Mouse (Mus musculus): Measurements from ENCODE around the gene Hnrnpl. TPM values are rescaled to one million over a fixed set of nuclear protein-coding genes. Genes with fewer than 3 reads are reported as not detected.

Hnrnpl gene
- total RNA-seq, 2 experiments from 2014 or later, result 244 to 291 TPM

DNA sequence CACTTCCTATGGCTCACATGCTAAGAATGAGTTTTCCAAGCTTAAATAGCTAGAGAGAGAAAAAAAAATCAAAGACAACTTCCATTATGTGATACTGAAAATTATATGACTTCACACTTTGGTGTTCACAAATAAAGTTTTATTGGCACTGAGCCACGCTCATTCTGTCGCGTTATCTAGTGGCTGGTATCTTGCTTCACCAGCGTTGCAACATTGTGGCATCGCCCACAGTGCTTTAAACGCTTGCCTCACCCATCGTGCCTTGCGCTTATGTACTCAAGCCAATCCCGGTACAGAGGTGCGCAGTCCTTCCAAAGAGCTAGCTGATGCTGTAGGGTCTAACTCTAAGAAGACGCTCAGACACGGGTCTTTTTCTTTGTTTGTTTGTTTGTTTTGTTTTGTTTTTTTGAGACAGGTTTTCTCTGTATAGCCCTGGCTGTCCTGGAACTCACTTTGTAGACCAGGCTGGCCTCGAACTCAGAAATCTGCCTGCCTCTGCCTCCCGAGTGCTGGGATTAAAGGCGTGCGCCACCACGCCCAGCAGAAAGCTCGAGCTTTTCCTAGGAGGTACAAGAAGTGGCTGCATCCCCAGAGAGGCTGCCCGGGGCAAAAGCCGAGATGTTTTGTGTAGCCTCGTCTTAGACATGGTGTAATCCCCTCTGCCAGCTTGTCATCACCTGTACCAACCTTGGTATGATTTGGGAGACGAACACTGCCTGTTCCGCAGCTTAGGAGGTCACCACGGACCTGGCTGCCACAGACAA is 62.7 kb downstream of the Hnrnpl start:
- DNase-seq, result no peak

Other genes starting within 250 kb of the Hnrnpl start
- 10 to 100 TPM; 24.7 to 27.5 TPM for gene Samd4b, start 210.4 kb upstream of the Hnrnpl start, total RNA-seq (2021)
- gene Pak4, start 210.4 kb upstream of the Hnrnpl start, total RNA-seq (2021), result 1 to 10 TPM; 5.5 to 7.0 TPM
- gene Acp7, start 177.2 kb upstream of the Hnrnpl start, total RNA-seq (2021), result not detected
- 1 to 10 TPM; 1.1 to 1.7 TPM for gene Fbxo27, start 115.7 kb upstream of the Hnrnpl start, total RNA-seq (2021)
- gene Fbxo17, start 91.7 kb upstream of the Hnrnpl start, total RNA-seq (2021), result 10 to 100 TPM; 12.2 to 13.5 TPM
- gene Mrps12, start 66.7 kb upstream of the Hnrnpl start, total RNA-seq (2021), result 10 to 100 TPM; 40.2 to 46.5 TPM
- gene Sars2, start 66.5 kb upstream of the Hnrnpl start, total RNA-seq (2021), result 10 to 100 TPM; 16.2 to 18.6 TPM
- not detected for gene Ccer2, start 52.4 kb upstream of the Hnrnpl start, total RNA-seq (2021)
- gene Sirt2, start 41.8 kb upstream of the Hnrnpl start, total RNA-seq (2021), result 10 to 100 TPM; 78.5 to 80.4 TPM
- gene Nfkbib, start 41.0 kb upstream of the Hnrnpl start, total RNA-seq (2021), result 10 to 100 TPM; 17.4 to 18.2 TPM
- 1 to 10 TPM in 1 of 2 experiments, under 1 TPM in 1; 0.63 to 1.7 TPM for gene Rinl, start 19.6 kb upstream of the Hnrnpl start, total RNA-seq (2021)
- gene Ech1, start 16.7 kb downstream of the Hnrnpl start, total RNA-seq (2021), result 100 to 1,000 TPM; 182 to 227 TPM
- gene Lgals4, start 25.3 kb downstream of the Hnrnpl start, total RNA-seq (2021), result 1 to 10 TPM; 3.7 to 7.4 TPM
- under 1 TPM in 1 of 2 experiments, not detected in 1; 0.56 TPM for gene Lgals7, start 55.3 kb downstream of the Hnrnpl start, total RNA-seq (2021)
- under 1 TPM; 0.23 to 0.27 TPM for gene Capn12, start 72.9 kb downstream of the Hnrnpl start, total RNA-seq (2021)
- 100 to 1,000 TPM in 1 of 2 experiments, 10 to 100 TPM in 1; 90.2 to 120 TPM for gene Actn4, start 153.8 kb downstream of the Hnrnpl start, total RNA-seq (2021)
- gene Eif3k, start 173.3 kb downstream of the Hnrnpl start, total RNA-seq (2021), result 100 to 1,000 TPM; 169 to 174 TPM
- gene Map4k1, start 173.5 kb downstream of the Hnrnpl start, total RNA-seq (2021), result under 1 TPM; 0.66 to 0.93 TPM

Data from gastrocnemius, postnatal 10 days (tissue).